Mouse (Mus musculus) ES-Bruce4 (cell line): ENCODE data around the gene Cpn1. TPM values are rescaled to one million over a fixed set of nuclear protein-coding genes. Genes with fewer than 3 reads are reported as not detected.

ENCODE experiments used
- H3K27ac ChIP-seq: 2 replicates; pipeline ENCODE4 v1.5.1; 2012; ENCODE audit warnings: low read length, inconsistent platforms; ENCODE audit not compliant: insufficient read depth
- H3K27me3 ChIP-seq: 2 replicates; pipeline ENCODE4 v1.6.1; 2012; ENCODE audit warnings: mild to moderate bottlenecking, low read length, inconsistent platforms; ENCODE audit not compliant: control insufficient read depth, poor library complexity, insufficient read depth, severe bottlenecking
- H3K36me3 ChIP-seq: 2 replicates; pipeline ENCODE4 v1.6.1; 2012; ENCODE audit warnings: inconsistent platforms, mild to moderate bottlenecking, low read length, moderate library complexity; ENCODE audit not compliant: control insufficient read depth, poor library complexity, insufficient read depth, severe bottlenecking
- H3K4me1 ChIP-seq: one replicate; pipeline ENCODE4 v1.8.1; 2011; ENCODE audit warnings: low read length; ENCODE audit not compliant: control insufficient read depth, insufficient read depth
- H3K4me3 ChIP-seq: 2 replicates; pipeline ENCODE4 v1.5.1; 2011; ENCODE audit warnings: low read depth, mild to moderate bottlenecking, low read length
- H3K9ac ChIP-seq: 2 replicates; pipeline ENCODE4 v1.6.1; 2012; ENCODE audit warnings: low read depth, mild to moderate bottlenecking, inconsistent platforms; ENCODE audit not compliant: poor library complexity, severe bottlenecking
- H3K9me3 ChIP-seq: replicated peaks from 2 replicates; pipeline ENCODE4 v1.6.1; 2012; ENCODE audit warnings: mild to moderate bottlenecking, low read length, inconsistent platforms; ENCODE audit not compliant: control insufficient read depth, poor library complexity, insufficient read depth, severe bottlenecking
- CTCF ChIP-seq: IDR thresholded peaks from one replicate; pipeline ENCODE4 v1.8.1; 2011; ENCODE audit warnings: low read depth, low read length
- EP300 ChIP-seq: IDR thresholded peaks from 2 replicates; pipeline ENCODE4 v1.6.1; 2011; ENCODE audit warnings: low read depth, low read length; ENCODE audit not compliant: insufficient read depth
- POLR2A ChIP-seq: IDR thresholded peaks from one replicate; pipeline ENCODE4 v1.8.1; 2011; ENCODE audit warnings: low read length; ENCODE audit not compliant: insufficient read depth
- polyA plus RNA-seq: library from polyadenylated mRNA; stranded (reverse); fragments of >200 nt; gene quantifications from 2 replicates; pipeline ENCODE4 v1.2.4, GENCODE M21; 2011; ENCODE audit warnings: low read depth; ENCODE audit not compliant: missing spikeins, insufficient read depth, insufficient read length

Gene Cpn1
- polyA plus RNA-seq, 1 experiment: 1.2 TPM

GRCm38 (mm10) chr19:44024921-44025585 lies 38.7 kb upstream of the Cpn1 start:
- Histone ChIP-seq H3K4me3 (no peak overlapping the region), H3K27ac (no peak overlapping the region), H3K4me1 (no peaks in the 10 kb centered on the region), H3K9me3 (no peaks in the 10 kb centered on the region), H3K27me3 (no peaks in the 10 kb centered on the region), H3K36me3 (no peaks in the 10 kb centered on the region), H3K9ac (no peak overlapping the region)
- TF ChIP-seq CTCF: no peak
- no peak for TF ChIP-seq POLR2A
- TF ChIP-seq EP300: no peak

GRCm38 (mm10) chr19:44023066-44023465 lies 36.7 kb upstream of the Cpn1 start:
- Histone ChIP-seq H3K4me1 (no peaks in the 10 kb centered on the region), H3K9me3 (no peaks in the 10 kb centered on the region), H3K27ac (no peak overlapping the region), H3K4me3 (no peak overlapping the region), H3K27me3 (no peaks in the 10 kb centered on the region), H3K36me3 (no peaks in the 10 kb centered on the region), H3K9ac (no peak overlapping the region)
- TF ChIP-seq POLR2A (no peak), CTCF (peak; percentile 57), EP300 (no peak)

GRCm38 (mm10) chr19:44021502-44021901 lies 35.1 kb upstream of the Cpn1 start:
- H3K9me3 ChIP-seq: no peaks in the 10 kb centered on the region
- H3K4me1 ChIP-seq: no peaks in the 10 kb centered on the region
- H3K27ac ChIP-seq: no peak overlapping the region
- H3K36me3 ChIP-seq: no peaks in the 10 kb centered on the region
- no peaks in the 10 kb centered on the region for H3K27me3 ChIP-seq
- no peak for TF ChIP-seq EP300
- TF ChIP-seq CTCF: no peak
- no peak for TF ChIP-seq POLR2A
- H3K9ac ChIP-seq: no peak overlapping the region
- H3K4me3 ChIP-seq: no peak overlapping the region

- TF ChIP-seq CTCF (no peak), POLR2A (no peak), EP300 (no peak)
- Histone ChIP-seq H3K9ac (no peak overlapping the region), H3K9me3 (no peaks in the 10 kb centered on the region), H3K27me3 (no peaks in the 10 kb centered on the region), H3K36me3 (no peaks in the 10 kb centered on the region), H3K4me1 (no peaks in the 10 kb centered on the region), H3K27ac (no peak overlapping the region), H3K4me3 (no peak overlapping the region)
These were observed 33.4 kb upstream of the Cpn1 start for GRCm38 (mm10) chr19:44019739-44020138.

- no peaks in the 10 kb centered on the region; the same call in 1 of the 2 replicates for H3K9me3 ChIP-seq
- H3K9ac ChIP-seq: no peak overlapping the region
- no peaks in the 10 kb centered on the region for H3K4me1 ChIP-seq
- H3K27me3 ChIP-seq: no peaks in the 10 kb centered on the region
- H3K4me3 ChIP-seq: no peak overlapping the region
- no peaks in the 10 kb centered on the region for H3K36me3 ChIP-seq
- TF ChIP-seq POLR2A (no peak), EP300 (no peak), CTCF (no peak)
- H3K27ac ChIP-seq: no peak overlapping the region
These were observed 27.5 kb upstream of the Cpn1 start for GRCm38 (mm10) chr19:44013862-44014261.

GRCm38 (mm10) chr19:44008784-44009183 lies 22.4 kb upstream of the Cpn1 start:
- Histone ChIP-seq H3K4me1 (no peaks in the 10 kb centered on the region), H3K27me3 (no peaks in the 10 kb centered on the region), H3K27ac (no peak overlapping the region), H3K36me3 (no peaks in the 10 kb centered on the region), H3K4me3 (no peak overlapping the region), H3K9ac (no peak overlapping the region), H3K9me3 (no peaks in the 10 kb centered on the region; the same call in 1 of the 2 replicates)
- TF ChIP-seq POLR2A (no peak), CTCF (no peak), EP300 (no peak)
